Mouse (Mus musculus): Measurements from ENCODE around the gene Rusc2. TPM values are rescaled to one million over a fixed set of nuclear protein-coding genes. Genes with fewer than 3 reads are reported as not detected.

Gene Rusc2
- polyA plus RNA-seq, 1 experiment from 2014 or later: 70.8 TPM

DNA sequence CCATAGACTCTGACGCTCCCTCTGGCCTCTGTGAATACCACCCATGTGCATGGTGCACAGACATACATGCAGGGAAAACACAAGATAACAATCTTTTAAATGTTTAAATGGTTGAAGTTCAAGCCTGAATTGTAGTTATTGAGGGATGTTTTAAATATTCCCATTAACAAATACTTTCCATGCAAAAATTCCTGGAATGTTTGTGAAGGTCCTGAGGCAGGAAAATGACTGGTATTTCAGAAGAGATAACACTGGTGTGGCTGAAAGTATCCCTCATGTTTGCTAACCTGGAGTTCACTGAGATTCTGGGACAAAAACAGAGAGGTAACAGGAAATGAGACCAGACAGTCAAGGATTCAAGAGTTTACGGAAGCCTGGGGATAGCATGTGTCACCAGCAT is 7.6 kb downstream of the Rusc2 start:
- H3K9ac ChIP-seq: no peak overlapping the region
- H3K9me3 ChIP-seq: no peaks in the 10 kb centered on the region
- H3K4me2 ChIP-seq: no peak overlapping the region
- H3K36me3 ChIP-seq: no peaks in the 10 kb centered on the region
- H3K4me3 ChIP-seq: no peak overlapping the region
- no peak for ATAC-seq (ENCODE audit: low FRiP score)
- 93% methylated on average over 2 of the region's 2 CpGs for whole genome bisulfite sequencing
- no peaks in the 10 kb centered on the region for H3K27me3 ChIP-seq
- no peak overlapping the region for H3K27ac ChIP-seq
- peaks cover 9% of the 10 kb centered on the region for H3K4me1 ChIP-seq (replicated peaks)

DNA sequence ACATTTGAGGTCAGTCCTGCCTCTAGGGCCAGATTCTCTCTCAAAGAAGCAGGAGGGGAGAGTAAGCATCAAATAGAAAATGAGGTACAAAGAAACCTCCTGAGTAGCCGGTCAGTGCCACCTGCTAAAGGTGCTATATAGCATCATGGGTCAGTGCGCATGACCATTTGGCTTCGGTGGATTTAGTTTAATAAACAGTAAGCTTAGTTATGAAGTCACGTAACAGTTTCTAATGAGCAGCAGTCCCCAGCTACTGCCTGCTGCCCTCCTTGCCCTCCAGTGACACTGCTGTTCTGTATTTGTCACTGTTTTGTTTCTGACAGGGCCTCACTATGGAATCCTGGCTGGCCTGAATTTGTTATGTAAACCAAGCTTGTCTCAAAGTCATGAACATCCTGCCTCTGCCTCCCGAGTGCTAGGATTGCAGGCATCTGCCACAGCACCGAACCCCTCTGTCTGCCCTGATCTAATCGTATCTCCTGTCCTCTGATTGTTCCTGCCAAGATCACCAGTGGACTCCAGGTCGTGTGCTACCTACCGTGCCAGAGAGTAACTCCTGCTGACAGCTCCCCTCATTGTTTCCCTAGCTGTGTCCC is 8.2 kb downstream of the Rusc2 start:
- H3K4me2 ChIP-seq: no peak overlapping the region
- no peak for ATAC-seq (ENCODE audit: low FRiP score)
- no peaks in the 10 kb centered on the region for H3K9me3 ChIP-seq
- 71% methylated on average over 9 of the region's 9 CpGs for WGBS
- peaks cover 4% of the 10 kb centered on the region; the same call in 1 of the 2 replicates for H3K4me1 ChIP-seq (replicated peaks)
- H3K4me3 ChIP-seq: no peak overlapping the region
- no peak overlapping the region for H3K27ac ChIP-seq
- no peaks in the 10 kb centered on the region for H3K36me3 ChIP-seq
- no peak overlapping the region for H3K9ac ChIP-seq
- H3K27me3 ChIP-seq: no peaks in the 10 kb centered on the region

DNA sequence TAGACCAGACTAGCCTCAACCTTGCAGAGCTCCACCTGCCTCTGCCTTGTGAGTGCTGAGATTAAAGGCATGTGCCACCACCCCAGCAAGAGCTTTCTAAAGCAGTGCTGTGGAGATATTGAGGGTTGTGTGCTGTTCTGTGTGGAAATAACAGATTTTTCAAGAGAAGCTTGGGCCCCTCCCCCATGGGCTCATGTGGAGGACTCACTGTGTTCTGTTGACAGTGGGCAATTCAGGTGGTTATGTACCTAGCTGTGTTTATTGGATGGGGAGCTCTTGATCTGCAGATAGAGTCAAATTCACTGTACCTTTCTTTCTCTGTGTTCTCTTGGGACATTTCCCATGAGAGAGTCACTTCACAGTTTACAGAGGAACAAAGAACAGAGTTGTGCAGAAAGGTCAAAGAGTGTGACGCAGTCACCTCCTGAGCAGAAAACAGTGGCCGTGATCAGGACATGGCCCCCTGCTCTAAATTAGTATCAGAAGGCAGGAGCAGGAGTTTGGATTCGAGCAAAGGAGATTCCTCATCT is 9.8 kb downstream of the Rusc2 start:
- Histone ChIP-seq H3K36me3 (no peaks in the 10 kb centered on the region), H3K4me2 (no peak overlapping the region), H3K9me3 (no peaks in the 10 kb centered on the region), H3K27ac (no peak overlapping the region), H3K9ac (no peak overlapping the region), H3K4me3 (no peak overlapping the region), H3K27me3 (no peaks in the 10 kb centered on the region), H3K4me1 (replicated peaks) (peaks cover 4% of the 10 kb centered on the region; the same call in 1 of the 2 replicates)
- no peak for ATAC-seq (ENCODE audit: low FRiP score)
- WGBS: 76% methylated on average over 3 of the region's 3 CpGs

DNA sequence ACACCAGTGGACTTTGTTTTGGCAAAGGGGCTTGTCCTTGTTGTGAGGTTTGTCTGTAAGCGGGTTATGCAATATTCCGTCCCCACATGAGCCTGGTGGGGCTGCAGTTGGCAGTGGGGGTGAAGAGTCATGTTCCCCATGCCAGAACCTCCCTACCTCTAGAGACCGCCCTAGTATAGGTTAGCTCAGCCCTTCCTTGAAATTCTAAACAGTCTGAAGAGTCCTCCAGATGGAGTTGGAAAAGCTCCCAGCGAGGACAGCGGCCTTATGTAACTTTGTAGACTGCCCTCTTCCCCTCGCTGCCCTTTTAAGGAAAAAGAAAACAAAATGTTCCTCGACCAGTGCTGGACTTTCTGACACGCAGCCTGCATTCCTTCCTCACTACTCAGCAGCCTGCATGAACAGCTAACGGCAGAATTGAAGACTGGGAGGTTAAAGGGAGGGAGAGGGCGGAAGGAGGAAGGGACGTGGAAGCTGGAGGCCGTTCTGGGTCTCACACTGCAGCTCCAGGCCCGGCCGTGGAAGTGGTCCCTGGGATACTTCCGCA is 12.6 kb downstream of the Rusc2 start:
- ATAC-seq (ENCODE audit: low FRiP score): no peak
- Histone ChIP-seq H3K9me3 (no peaks in the 10 kb centered on the region), H3K4me3 (no peak overlapping the region), H3K36me3 (no peaks in the 10 kb centered on the region), H3K9ac (no peak overlapping the region), H3K4me1 (replicated peaks) (peaks cover 21% of the 10 kb centered on the region), H3K27ac (0 out of 2 replicates have a peak overlapping the region, but pooled peaks have one; percentile 18), H3K4me2 (no peak overlapping the region), H3K27me3 (no peaks in the 10 kb centered on the region)
- 60% methylated on average over 15 of the region's 15 CpGs for WGBS

DNA sequence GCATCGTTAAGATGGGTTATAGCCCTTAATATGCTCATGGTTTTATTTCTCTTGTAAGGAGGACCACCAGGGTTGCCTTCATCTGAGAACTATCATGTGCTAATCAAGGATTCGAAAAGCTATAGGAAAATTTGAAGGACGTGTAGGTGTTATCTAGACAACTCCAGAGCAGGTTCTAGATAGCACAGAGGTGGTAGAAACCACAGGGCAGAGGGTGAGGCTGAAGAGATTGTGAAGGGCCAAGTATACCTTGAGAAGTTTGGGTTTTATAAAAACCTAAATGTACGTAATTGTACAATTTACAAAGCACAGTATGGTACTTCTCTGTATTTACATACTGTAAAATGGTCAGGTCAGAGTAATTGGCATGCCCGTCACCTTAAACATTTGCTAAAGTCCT is 13.4 kb downstream of the Rusc2 start:
- Histone ChIP-seq H3K9ac (no peak overlapping the region), H3K36me3 (no peaks in the 10 kb centered on the region), H3K27me3 (no peaks in the 10 kb centered on the region), H3K9me3 (no peaks in the 10 kb centered on the region), H3K4me3 (no peak overlapping the region), H3K27ac (0 out of 2 replicates have a peak overlapping the region, but pooled peaks have one; percentile 18), H3K4me1 (replicated peaks) (peaks cover 28% of the 10 kb centered on the region), H3K4me2 (no peak overlapping the region)
- 90% methylated on average over 5 of the region's 5 CpGs for WGBS
- ATAC-seq (ENCODE audit: low FRiP score): no peak

DNA sequence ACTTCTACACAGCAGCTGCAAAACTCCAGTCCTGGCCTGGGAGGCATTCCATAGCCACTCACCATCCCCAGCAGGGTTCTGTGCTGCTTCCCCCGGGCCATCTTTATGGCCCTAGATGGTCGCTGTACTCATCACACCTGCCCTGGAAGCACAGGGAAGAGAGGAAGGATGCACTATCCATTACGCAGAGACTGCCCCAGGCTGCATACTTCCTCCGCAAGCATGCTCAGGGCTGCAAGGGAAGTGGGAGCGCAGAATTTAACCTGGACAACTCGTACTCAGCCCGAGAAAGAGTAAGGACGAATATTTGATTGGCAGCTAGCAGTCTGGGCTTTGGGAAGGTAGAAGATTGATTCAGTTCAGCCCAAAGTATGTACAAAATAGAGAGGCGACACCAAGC is 14.1 kb downstream of the Rusc2 start:
- Histone ChIP-seq H3K4me3 (no peak overlapping the region), H3K4me2 (no peak overlapping the region), H3K27me3 (no peaks in the 10 kb centered on the region), H3K9me3 (no peaks in the 10 kb centered on the region), H3K9ac (peak overlapping the region; percentile 46; the same call in 1 of the 2 replicates), H3K36me3 (no peaks in the 10 kb centered on the region), H3K27ac (no peak overlapping the region), H3K4me1 (replicated peaks) (peaks cover 31% of the 10 kb centered on the region)
- ATAC-seq (ENCODE audit: low FRiP score): no peak
- WGBS: 76% methylated on average over 9 of the region's 9 CpGs

DNA sequence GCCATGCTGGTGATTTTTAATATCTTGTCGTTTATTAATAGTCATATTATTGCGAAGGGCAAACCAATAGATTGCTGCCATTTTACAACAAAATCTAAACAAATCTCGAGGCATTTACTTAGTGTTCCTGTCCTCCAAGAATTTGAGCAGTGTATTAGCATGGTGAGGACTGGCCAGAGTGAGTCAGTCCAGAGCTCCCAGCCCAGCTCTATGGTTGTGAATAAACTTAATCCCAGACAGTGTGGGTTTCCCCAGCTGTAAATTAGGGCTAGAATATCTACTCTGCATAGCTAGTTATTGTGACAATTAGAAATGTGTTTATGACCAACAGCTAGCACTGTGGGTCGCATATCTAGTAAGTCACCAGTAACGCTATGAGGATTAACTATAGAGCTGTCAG is 14.6 kb downstream of the Rusc2 start:
- Histone ChIP-seq H3K4me3 (no peak overlapping the region), H3K4me1 (replicated peaks) (peaks cover 35% of the 10 kb centered on the region), H3K9me3 (no peaks in the 10 kb centered on the region), H3K9ac (no peak overlapping the region), H3K4me2 (no peak overlapping the region), H3K27ac (no peak overlapping the region), H3K27me3 (no peaks in the 10 kb centered on the region), H3K36me3 (no peaks in the 10 kb centered on the region)
- 87% methylated on average over 5 of the region's 5 CpGs for WGBS
- no peak for ATAC-seq (ENCODE audit: low FRiP score)

DNA sequence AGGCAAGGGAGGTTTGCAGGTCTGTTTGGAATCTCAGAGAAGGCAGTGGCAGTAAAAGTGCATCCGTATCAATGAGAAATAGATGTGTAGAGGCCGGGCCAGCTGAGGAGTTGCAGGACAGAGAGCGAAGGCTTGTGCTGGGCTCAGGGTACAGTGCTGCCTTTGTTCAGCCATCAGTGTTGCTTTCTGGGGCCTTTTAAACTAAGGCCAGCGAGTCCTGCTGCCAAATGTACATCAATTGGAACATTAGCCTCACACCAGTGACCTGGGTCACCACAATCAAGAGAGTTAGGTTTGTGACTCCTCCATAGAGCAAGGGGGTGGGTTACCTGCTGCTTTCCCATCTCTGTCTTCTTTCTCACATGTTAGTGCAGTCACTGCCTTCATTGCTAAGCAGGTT is 16.2 kb downstream of the Rusc2 start:
- peak overlapping the region; percentile 49 for H3K27ac ChIP-seq
- H3K4me2 ChIP-seq: no peak overlapping the region
- no peaks in the 10 kb centered on the region for H3K27me3 ChIP-seq
- no peak overlapping the region; the same call in none of the 2 replicates for H3K9ac ChIP-seq
- ATAC-seq (ENCODE audit: low FRiP score): no peak
- H3K36me3 ChIP-seq: no peaks in the 10 kb centered on the region
- H3K4me3 ChIP-seq: no peak overlapping the region
- peaks cover 37% of the 10 kb centered on the region for H3K4me1 ChIP-seq (replicated peaks)
- WGBS: 75% methylated on average over 4 of the region's 4 CpGs
- H3K9me3 ChIP-seq: no peaks in the 10 kb centered on the region

DNA sequence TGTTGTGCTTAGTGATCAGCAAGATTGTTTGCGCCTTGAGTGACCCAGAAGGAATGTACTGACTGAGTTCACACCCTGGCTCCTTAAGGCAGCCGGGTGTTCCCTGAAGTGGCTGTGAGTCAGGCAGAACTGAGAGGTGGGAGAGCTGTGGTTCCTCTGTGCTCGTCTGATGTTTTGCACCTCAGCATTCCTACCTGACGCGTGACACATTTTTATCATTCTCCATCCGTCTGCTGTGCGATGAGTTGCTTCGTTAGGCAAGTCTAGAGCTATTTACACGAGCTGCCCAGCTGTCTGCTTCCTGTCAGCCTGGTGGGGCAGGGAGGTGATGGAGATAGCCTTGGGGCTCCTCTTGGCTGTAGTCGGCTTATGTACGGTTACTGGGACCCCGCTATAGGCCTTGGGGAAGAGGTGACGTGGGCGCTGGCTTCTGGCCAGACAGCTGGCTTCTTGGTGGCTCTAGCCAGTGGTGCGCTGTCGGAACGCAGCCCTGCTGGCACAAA is 17.1 kb downstream of the Rusc2 start:
- Histone ChIP-seq H3K9me3 (no peaks in the 10 kb centered on the region), H3K4me3 (no peak overlapping the region), H3K36me3 (no peaks in the 10 kb centered on the region), H3K27ac (peak overlapping the region; percentile 60), H3K4me2 (peak overlapping the region; percentile 30), H3K4me1 (replicated peaks) (peaks cover 37% of the 10 kb centered on the region), H3K27me3 (no peaks in the 10 kb centered on the region), H3K9ac (0 out of 2 replicates have a peak overlapping the region, but pooled peaks have one; percentile 10)
- WGBS: 52% methylated on average over 17 of the region's 17 CpGs
- 0 out of 2 replicates have a peak, but pooled peaks have one; percentile 15 for ATAC-seq (ENCODE audit: low FRiP score)

DNA sequence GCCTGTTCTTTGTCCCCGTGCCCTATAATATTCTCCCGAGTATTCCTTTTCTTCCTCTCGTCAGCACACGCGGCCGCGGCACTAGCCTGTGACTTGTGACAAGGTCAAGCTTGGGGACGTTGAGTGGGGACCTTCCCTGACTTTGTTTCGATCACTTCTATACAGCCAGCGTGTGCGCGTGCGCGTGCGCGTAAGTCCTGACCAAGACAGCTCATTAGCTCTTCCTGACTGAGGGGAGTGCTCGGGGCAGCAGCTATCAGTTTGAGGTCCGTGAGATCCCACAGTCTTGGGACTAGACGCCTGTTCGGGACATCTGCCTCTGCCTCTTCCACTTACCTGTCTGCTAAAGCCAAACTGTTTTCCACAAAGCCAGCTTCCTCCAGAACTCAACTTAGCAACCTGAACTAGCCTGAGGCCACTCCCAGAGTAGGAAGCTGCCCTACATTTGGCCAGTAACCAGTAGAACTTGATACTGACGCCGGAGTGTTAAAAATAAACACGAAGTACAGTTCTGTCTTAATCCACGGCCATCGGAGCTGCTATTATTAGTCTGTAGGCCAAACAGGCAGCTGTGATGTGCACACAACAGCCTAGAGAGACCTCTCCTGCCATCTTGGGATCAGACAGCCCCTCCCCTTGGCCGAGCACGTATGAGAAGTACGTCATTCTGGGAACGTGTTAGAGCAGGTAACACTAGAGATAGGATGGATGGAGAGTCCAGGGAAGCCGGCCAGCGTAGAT is 17.8 kb downstream of the Rusc2 start:
- Histone ChIP-seq H3K27ac (peak overlapping the region; percentile 60; the same call in 1 of the 2 replicates), H3K9ac (0 out of 2 replicates have a peak overlapping the region, but pooled peaks have one; percentile 10), H3K27me3 (no peaks in the 10 kb centered on the region), H3K4me1 (replicated peaks) (peaks cover 37% of the 10 kb centered on the region), H3K4me3 (no peak overlapping the region), H3K9me3 (no peaks in the 10 kb centered on the region), H3K36me3 (no peaks in the 10 kb centered on the region), H3K4me2 (peak overlapping the region; percentile 30)
- 77% methylated on average over 31 of the region's 31 CpGs for WGBS
- ATAC-seq (ENCODE audit: low FRiP score): 0 out of 2 replicates have a peak, but pooled peaks have one; percentile 26

DNA sequence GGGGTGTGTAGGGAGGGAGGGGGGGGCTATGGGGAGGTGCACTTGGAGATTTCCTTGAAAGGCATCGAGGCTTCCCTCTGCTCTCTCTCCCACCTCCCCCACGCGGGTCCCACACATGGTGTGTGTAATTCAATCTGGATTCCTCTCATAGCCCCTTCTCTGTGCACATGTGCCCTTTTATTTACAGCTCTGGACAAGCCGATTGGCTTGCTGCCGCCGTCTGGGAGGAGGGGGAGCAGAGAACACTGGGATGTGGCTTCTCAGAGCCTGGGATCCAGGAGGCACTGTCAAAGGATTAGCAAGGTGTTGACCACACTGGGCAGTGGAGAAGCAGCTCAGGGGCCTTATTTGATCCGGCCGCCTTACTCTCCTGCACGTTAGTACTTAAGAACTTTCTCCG is 19.2 kb downstream of the Rusc2 start:
- ATAC-seq (ENCODE audit: low FRiP score): no peak
- Histone ChIP-seq H3K9ac (no peak overlapping the region), H3K27me3 (no peaks in the 10 kb centered on the region), H3K27ac (no peak overlapping the region), H3K36me3 (no peaks in the 10 kb centered on the region), H3K4me2 (no peak overlapping the region), H3K4me1 (replicated peaks) (peaks cover 45% of the 10 kb centered on the region), H3K9me3 (no peaks in the 10 kb centered on the region), H3K4me3 (no peak overlapping the region)
- WGBS: 41% methylated on average over 10 of the region's 10 CpGs

DNA sequence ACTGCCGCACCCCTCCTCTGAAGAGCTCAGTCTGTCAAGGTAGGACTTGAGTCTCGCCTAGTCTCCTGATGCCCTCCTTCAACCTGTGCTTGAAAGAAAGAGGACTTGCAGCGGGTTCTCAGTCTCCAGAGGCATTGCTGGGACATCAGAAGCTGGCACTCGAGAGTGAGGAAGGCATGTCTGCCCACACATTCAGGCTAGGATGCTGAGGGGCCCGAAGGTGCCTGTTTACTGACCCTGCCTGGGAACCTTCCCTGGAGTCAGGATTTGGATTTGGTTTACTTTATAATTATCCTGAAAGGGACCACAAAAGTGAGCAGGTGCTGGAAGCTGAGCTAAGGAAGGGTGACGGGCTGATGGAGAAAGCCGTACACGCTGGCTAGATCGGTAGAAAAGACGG is 19.7 kb downstream of the Rusc2 start:
- H3K4me3 ChIP-seq: no peak overlapping the region
- H3K27me3 ChIP-seq: no peaks in the 10 kb centered on the region
- H3K4me1 ChIP-seq (replicated peaks): peaks cover 48% of the 10 kb centered on the region
- no peaks in the 10 kb centered on the region for H3K36me3 ChIP-seq
- no peak overlapping the region for H3K27ac ChIP-seq
- no peak for ATAC-seq (ENCODE audit: low FRiP score)
- no peak overlapping the region for H3K4me2 ChIP-seq
- H3K9ac ChIP-seq: no peak overlapping the region
- 87% methylated on average over 10 of the region's 10 CpGs for WGBS
- no peaks in the 10 kb centered on the region for H3K9me3 ChIP-seq

All from hindbrain, embryonic 13.5 days (tissue).